Mouse (Mus musculus) splenic B cell, adult 2 months (primary cell): ENCODE data around the gene Glra4.
A peak's percentile ranks its signal among the peaks of the same experiment; 100 is the strongest.
"Not testable (repeated sequence)": the region's sequence is repeated elsewhere in the genome, so short reads cannot be mapped to it uniquely, and the experiment has no call there.

Experiments used
- DNase-seq: peaks from one replicate; pipeline ENCODE4 v3.0.0-alpha.2; 2011; ENCODE audit warnings: low read depth, low spot score
- H3K27me3 ChIP-seq: 2 replicates; pipeline ENCODE4 v1.6.1; 2012; ENCODE audit warnings: mild to moderate bottlenecking, low read length, moderate library complexity, mixed read lengths; ENCODE audit not compliant: control insufficient read depth, poor library complexity, insufficient read depth, severe bottlenecking
- H3K36me3 ChIP-seq: 2 replicates; pipeline ENCODE4 v1.6.1; 2012; ENCODE audit warnings: mild to moderate bottlenecking, low read length, moderate library complexity, mixed read lengths; ENCODE audit not compliant: control insufficient read depth, poor library complexity, insufficient read depth, severe bottlenecking

Glra4 gene

GRCm38 (mm10) chrX:136743459-136743858 lies 36.5 kb downstream of the Glra4 start, which contains the start of gene Morf4l2:
Morf4l2 (minus strand) TSS chrX:136743690.
- no peak for DNase-seq
- no peaks in the 10 kb centered on the region for H3K27me3 ChIP-seq
- H3K36me3 ChIP-seq, result no peaks in the 10 kb centered on the region

- H3K36me3 ChIP-seq, result no peaks in the 10 kb centered on the region
- H3K27me3 ChIP-seq, result no peaks in the 10 kb centered on the region
- DNase-seq, result peak; percentile 76
Measured at GRCm38 (mm10) chrX:136742661-136743103, 37.3 kb downstream of the Glra4 start.

GRCm38 (mm10) chrX:136742241-136742640 lies 37.7 kb downstream of the Glra4 start:
- no peaks in the 10 kb centered on the region for H3K27me3 ChIP-seq
- no peaks in the 10 kb centered on the region for H3K36me3 ChIP-seq
- DNase-seq, result no peak

GRCm38 (mm10) chrX:136741651-136742201 lies 38.2 kb downstream of the Glra4 start:
- Histone ChIP-seq H3K36me3 (no peaks in the 10 kb centered on the region), H3K27me3 (no peaks in the 10 kb centered on the region)
- DNase-seq, result peak; percentile 88

- H3K27me3 ChIP-seq, result no peaks in the 10 kb centered on the region
- peak; percentile 96 for DNase-seq
- no peaks in the 10 kb centered on the region for H3K36me3 ChIP-seq
Measured at GRCm38 (mm10) chrX:136740791-136741650, 38.9 kb downstream of the Glra4 start.

GRCm38 (mm10) chrX:136740087-136740790 lies 39.7 kb downstream of the Glra4 start:
- DNase-seq, result peak; percentile 5
- Histone ChIP-seq H3K36me3 (no peaks in the 10 kb centered on the region), H3K27me3 (no peaks in the 10 kb centered on the region)

GRCm38 (mm10) chrX:136732016-136732415 lies 47.9 kb downstream of the Glra4 start:
- peaks cover 3% of the 10 kb centered on the region; the same call in 1 of the 2 replicates for H3K36me3 ChIP-seq
- no peak for DNase-seq
- H3K27me3 ChIP-seq, result no peaks in the 10 kb centered on the region

GRCm38 (mm10) chrX:136714742-136715474 lies 65.0 kb downstream of the Glra4 start:
- DNase-seq, H3K27me3 ChIP-seq: not testable (repeated sequence)

GRCm38 (mm10) chrX:136708782-136709181 lies 71.2 kb downstream of the Glra4 start:
- H3K27me3 ChIP-seq, result no peaks in the 10 kb centered on the region
- no peak for DNase-seq
- H3K36me3 ChIP-seq, result no peaks in the 10 kb centered on the region

More at GRCm38 (mm10) chrX:136714742-136715474, 65.0 kb downstream of the Glra4 start:
- not testable (repeated sequence) for H3K36me3 ChIP-seq

- Histone ChIP-seq H3K27me3 (no peaks in the 10 kb centered on the region), H3K36me3 (no peaks in the 10 kb centered on the region)
- DNase-seq, result peak; percentile 57
Measured at GRCm38 (mm10) chrX:136708168-136708681, 71.7 kb downstream of the Glra4 start.
